Mouse (Mus musculus): ENCODE measurements around the gene Olfr1346.
"Not testable (repeated sequence)": the region's sequence is repeated elsewhere in the genome, so short reads cannot be mapped to it uniquely, and the experiment has no call there.

The Olfr1346 gene

DNA sequence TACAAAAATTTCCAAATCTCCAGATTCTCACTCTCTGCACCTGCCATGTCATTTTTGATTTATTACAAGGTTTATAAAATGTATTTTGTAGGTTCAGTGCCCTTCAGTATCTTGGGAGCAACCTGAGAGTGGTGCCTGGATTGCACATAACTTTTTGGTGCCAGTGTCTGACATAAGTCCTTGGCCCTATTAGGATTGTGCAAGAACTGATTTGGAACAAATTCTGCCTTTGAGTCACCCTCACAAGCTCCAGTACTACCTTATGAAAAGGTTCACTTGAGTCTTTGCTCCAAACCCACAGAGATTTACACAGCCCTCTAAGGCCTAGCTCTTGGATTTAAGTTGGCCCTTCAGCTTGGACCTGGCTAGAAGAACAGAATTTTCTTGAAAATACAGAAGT lies at the start of gene Olfr1346:
Gene Olfr1346 (plus strand): TSS at position 151 of the 400 bp plus-strand sequence.
- no peak for DNase-seq (ENCODE audit: low spot score in 2 of 2)

DNA sequence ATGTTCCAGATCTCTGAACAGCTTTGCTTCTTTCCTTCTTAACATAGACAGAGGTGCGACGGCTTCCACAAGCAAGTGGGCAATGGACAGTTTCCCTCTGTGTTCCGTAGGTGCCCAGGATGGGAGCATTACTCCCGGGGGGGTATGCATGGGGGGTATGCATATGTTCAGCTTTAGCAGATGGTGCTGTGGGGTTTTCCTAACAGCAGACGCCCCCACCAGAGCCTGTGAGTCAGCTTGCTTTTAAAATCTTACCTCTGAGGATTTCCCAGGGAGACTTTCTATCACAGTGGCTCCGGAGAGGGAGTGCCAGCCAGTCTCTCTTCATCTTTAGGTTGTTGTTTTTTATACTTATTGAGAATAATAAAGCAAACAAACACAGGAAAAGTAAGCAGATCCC lies 47.0 kb upstream of the Olfr1346 start:
- DNase-seq (ENCODE audit: low spot score in 2 of 2), result peak; percentile 43 to 54

DNA sequence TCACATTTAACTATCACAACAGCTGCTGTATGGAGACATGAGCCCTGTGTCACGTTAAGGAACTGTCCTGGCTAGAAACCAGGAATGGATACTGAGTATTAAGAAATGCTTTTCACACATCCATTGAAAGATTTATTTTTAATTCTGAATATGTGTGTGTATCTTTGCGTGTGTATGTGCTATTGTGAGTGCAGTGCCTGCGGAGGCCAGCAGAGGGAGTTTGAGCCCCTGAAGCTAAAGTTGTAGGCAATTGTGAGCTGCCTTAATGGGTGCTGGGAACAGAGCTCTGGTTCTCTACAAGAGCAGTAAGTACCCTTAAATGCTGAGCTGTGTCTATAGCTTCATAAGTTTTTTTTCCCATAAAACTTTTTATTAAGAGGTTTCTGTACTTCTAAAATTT lies 37.5 kb upstream of the Olfr1346 start:
- DNase-seq (ENCODE audit: low spot score in 2 of 2), result no peak

- no peak for DNase-seq (ENCODE audit: low spot score in 2 of 2)
Measured at GRCm38 (mm10) chr7:6430342-6430741, 36.6 kb upstream of the Olfr1346 start.

- no peak for DNase-seq (ENCODE audit: low spot score in 2 of 2)
Measured at GRCm38 (mm10) chr7:6438388-6438787, 28.5 kb upstream of the Olfr1346 start, which contains the start of gene Olfr1344. Gene Olfr1344, plus strand, starts transcription at chr7:6438688.

DNA sequence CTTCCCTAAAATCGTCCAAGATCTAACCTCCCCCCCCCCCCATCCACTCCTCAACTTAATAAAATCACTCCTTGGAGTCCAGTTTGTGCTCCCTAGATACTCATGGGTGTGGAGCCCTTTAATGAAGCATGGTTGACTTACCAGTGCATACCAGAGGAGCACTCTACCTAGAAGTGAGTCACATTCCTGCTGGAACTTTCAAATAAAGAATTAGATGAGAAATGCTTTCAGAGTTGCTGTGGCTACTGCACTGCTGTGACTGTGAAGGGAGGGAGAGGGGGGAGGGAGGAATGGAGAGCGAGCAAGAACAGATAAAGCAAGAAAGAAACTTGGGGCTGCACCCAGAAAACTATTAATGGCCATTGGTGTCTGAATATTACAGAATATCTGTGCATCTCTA lies 25.7 kb upstream of the Olfr1346 start:
- no peak for DNase-seq (ENCODE audit: low spot score in 2 of 2)

GRCm38 (mm10) chr7:6447771-6448170 lies 19.1 kb upstream of the Olfr1346 start:
- no peak for DNase-seq (ENCODE audit: low spot score in 2 of 2)

GRCm38 (mm10) chr7:6455868-6456267 lies 11.0 kb upstream of the Olfr1346 start, which contains the start of gene Olfr1336:
Gene Olfr1336, plus strand, starts transcription at chr7:6456168.
- no peak for DNase-seq (ENCODE audit: low spot score in 2 of 2)

DNA sequence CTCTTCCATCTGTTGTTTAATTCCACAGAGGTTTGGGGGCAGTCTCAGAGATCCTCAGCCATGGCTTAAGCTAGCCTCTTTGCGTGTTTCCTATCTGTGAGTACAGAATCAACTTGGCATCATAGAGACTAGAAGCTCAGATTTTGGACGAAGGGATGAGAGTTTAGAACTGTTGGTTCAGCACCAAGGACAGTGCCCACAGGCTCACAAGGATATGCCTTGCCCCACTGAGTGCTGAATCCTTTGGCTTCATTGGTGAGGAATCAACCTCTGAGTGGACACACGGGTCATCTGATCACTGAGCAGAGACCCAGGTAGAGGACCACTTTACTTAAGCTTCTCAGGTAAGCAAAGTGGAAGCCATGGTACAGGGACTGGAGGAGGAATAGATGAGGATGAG lies 10.5 kb upstream of the Olfr1346 start:
- DNase-seq (ENCODE audit: low spot score in 2 of 2), result no peak

DNA sequence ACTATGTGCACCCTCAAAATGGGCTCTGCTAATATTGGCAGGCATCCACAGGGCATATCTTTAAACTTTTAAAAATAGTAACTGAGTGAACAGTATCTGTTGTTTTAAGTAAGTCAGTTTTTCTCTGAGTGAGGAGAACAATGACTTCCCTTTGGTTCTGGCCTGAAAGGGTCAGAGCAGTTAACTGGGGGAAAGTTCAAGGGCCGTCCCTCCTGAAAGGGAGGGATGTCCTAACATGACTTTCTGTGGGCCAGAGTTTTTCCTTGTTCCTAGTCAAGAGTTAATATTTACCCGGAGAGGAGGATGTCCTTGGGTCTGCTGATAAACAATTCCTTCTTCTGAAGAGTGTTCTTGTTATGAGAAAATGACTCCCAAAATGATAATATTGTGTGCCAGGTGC lies 10.7 kb downstream of the Olfr1346 start:
- not testable (repeated sequence) for DNase-seq (ENCODE audit: low spot score in 2 of 2)

- no peak for DNase-seq (ENCODE audit: low spot score in 2 of 2)
Measured at GRCm38 (mm10) chr7:6486841-6487240, 19.9 kb downstream of the Olfr1346 start, which contains the start of gene Olfr5. Gene Olfr5, minus strand, starts transcription at chr7:6486941.

DNA sequence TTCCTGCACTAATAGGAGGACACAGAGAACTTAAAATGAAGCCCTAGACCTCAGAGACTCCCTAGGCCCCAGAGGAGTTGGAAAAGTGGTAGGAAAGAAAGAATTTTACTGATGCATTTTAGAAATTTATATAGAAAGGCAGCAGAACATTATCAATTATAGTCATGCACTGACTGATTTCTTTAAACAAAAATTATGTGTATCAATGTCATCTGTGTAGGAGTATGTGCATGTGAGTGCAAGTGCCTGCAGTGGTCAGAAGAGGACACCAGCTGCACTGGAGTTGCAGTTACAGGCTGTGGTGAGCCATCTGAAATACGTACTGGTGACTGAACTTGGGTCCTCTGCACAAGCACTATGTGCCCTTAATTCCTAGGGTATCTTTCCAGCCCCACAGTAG lies 32.8 kb downstream of the Olfr1346 start, which contains the start of gene Olfr1347:
Gene Olfr1347 (minus strand): TSS at position 101 of the 400 bp plus-strand sequence.
- no peak for DNase-seq (ENCODE audit: low spot score in 2 of 2)

DNA sequence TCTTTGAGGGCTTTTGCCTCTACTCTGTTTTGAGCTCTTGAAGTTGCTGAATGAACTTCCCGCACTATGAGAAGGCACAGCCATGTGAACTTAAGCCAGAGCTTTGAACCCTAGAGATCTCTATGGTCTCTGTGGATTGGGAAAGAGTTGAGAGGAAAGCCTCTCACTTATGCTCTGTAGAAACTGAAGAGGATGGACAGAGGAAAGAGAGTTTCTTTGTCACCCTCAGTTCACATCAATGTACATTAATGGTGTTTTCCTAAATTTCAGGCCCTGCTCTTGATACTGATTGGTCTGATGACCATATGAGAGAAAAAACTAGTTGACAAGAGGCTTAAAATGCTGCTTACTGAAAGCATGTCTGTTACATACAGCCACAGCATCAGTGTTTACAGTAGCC lies 41.7 kb downstream of the Olfr1346 start, which contains the start of gene Olfr1348:
Gene Olfr1348 (minus strand): TSS at position 101 of the 400 bp plus-strand sequence.
- DNase-seq (ENCODE audit: low spot score in 2 of 2), result no peak

GRCm38 (mm10) chr7:6521666-6522065 lies 54.8 kb downstream of the Olfr1346 start:
- DNase-seq (ENCODE audit: low spot score in 2 of 2), result no peak

DNA sequence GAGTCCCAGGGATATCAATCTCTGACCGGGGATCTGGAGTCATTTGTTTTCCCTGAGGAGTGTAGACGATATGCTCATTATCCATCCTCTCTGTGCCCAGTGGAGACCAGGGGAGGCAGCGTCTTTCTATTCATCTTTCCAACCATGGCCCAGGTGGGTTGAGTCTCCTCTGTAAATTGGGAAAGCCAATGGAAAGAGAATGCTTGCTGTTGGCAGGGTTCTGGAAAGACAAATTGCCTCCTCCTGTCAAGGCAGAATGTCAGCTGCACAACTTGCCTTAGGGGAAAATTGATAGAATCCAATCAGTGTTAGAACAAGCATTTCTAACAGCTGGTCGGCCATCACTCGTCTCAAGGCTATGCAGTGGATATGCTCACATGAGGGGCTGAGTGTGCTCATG lies 55.9 kb downstream of the Olfr1346 start, which contains the start of gene Olfr1349:
Gene Olfr1349 (minus strand): TSS at position 101 of the 400 bp plus-strand sequence.
- DNase-seq (ENCODE audit: low spot score in 2 of 2), result no peak

GRCm38 (mm10) chr7:6525001-6525400 lies 58.1 kb downstream of the Olfr1346 start:
- no peak for DNase-seq (ENCODE audit: low spot score in 2 of 2)

DNA sequence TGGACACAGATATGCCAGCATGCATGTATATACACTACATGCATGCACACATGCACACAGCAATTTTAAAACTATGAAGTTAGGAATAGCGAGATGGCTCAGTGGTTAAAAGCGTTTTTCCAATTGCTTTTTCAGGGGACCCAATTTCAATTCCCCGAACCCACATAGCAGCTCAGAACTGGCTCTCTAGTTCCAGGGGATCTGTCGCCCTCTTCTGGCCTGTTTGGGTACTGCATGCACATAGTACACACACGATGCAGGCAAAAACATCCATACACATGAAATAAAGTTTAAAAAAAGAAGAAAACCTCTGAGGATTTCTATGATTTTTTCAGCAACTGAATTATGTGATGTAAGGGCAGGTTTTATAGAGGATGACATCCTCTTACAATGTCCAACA lies 59.2 kb downstream of the Olfr1346 start:
- no peak for DNase-seq (ENCODE audit: low spot score in 2 of 2)

Measured in frontal cortex, postnatal 36 days (tissue).